Mouse (Mus musculus) right cerebral cortex, postnatal 25 days (tissue): ENCODE measurements around the gene Helz.
A peak's percentile ranks its signal among the peaks of the same experiment; 100 is the strongest.
"Not testable (repeated sequence)": the region's sequence is repeated elsewhere in the genome, so short reads cannot be mapped to it uniquely, and the experiment has no call there.

Source experiments
- DNase-seq: peaks from one replicate; pipeline ENCODE4 v3.0.0; 2022

Helz gene

DNA sequence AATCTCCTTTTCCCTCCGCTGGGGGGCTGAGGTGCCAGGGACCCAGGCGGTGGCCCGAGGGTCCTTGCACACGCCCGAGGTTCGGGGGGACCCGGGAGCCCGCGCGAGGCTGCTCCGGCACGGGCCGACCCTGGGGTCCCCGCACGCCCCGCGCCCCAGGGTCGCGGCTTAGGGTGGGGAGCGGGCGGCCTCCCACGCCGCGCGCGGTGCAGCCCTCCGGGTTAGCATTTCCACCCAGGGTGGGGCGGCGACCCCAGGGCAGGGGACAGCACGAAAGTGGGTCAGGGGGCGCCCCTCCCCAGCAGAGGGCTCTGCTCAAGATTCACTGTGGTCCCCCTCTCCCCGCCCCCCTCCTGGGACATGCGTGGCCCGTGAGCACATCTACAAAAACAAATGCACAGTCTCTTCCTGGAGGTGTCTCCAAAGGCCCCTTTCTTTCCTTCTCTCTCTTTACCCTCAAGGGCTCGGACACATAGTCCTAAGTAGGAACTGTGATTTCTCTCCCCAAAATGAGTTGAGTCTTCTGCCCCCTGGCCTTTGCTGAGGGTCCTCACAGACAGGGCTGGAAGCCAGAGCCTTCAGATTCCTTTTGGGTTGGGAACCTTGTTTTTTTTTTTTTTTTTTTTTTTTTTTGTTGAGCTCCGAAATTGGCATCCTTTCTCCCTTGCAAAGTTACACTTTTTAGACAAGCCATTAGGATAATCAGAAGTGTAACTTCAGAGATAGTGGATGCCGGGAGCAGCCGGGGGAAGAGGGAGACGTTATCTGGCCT lies 660 bp downstream of the Helz start:
- DNase-seq: no peak

DNA sequence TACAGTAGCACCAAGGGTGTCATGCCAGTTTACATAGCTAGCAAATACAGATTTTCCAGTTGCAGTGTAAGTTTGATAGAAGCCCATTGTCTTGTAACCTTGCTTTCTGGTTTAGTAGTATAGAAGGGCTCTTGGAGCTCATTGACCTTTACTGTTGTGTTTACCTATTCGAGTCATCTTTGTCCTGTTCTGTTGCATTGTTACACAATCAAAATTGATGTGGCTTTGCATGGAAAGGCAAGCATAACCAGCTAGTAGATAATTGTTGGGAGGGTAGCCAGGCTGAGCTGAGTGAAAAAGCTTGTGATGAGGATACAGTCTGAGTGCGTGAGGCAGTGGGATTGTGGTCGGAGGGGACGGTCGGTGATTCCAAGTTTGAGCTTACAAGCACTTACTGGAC lies 12.1 kb downstream of the Helz start:
- no peak for DNase-seq

DNA sequence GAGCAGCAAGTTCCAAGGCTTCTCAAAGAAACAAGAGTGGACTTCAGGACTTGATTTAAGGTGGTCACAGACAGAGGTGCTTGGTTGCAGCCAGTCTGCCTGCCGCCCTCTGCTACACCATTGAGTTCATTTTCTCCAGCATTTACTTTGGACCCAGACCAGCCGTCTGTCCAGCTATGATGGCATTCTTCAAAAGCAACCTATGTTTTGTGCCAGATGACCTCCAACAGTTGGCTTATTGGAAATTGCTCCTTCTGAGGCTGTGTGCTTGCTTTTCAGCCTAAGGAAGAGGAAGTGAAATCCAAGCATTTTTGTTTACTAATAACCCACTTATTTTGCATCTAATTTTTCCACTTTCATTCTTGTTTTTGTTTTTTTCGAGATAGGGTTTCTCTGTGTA lies 19.7 kb downstream of the Helz start:
- no peak for DNase-seq

DNA sequence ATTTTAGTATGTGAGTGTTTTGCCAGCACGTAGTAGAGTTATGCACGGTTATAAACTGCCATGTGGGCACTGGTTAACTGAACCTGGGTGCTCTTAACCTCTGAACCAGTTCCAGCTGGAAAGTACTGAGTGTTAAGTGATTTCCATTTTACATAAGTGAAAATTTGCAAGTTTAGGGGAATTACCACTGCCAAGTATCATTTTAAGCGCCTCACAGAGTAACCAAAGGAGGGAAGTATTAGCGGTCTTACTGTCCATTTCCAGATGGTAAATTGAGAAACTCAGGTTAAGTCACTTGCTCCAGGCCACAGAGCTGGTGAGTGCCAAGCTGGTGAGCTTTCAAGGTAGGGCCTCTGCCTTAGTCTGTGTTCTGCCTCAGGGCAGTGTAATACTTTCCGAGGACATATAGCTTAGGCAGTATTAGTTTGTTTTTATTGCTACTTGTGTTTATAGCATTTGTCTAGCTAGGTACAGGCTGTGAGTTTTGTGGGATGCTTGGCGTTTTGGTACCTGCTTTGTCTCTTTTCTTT lies 20.8 kb downstream of the Helz start:
- DNase-seq: no peak

DNA sequence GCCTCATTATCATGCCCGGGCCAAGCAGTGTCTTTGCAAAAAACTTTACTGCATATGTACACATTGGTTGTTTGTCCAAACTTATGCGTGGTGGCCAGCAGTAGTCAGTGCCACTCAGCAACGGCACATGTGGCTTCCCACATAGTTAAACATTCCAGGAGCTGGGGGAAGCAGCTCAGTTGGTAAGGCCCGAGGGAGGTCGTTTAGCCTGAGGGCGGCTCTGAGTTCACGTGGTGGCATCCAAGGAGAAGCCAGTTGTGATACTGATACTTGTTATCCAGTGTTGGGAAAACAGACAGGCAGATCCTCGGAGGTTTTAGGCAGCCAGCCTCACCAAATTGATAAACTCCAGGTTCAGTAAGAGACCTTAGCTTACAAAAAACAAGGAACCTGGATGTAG lies 23.2 kb downstream of the Helz start:
- not testable (repeated sequence) for DNase-seq

DNA sequence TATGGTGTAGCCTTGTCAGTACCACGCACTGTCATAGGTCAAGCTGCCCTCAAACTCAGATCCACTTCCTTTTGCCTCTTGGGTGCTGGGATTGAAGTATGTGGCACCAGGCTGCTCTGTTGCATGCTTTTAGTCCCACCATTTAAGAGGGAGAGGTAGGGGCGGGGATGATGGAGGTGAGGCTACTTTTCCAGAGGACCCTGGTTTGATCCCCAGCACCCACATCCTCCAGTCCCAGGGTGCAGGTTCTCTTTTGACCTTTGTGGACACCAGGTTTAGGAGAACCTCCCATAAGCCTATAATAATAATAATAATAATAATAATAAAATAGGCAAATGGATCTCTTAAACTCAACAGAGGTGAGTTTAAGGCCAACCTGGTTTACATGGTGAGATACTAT lies 23.6 kb downstream of the Helz start:
- no peak for DNase-seq

DNA sequence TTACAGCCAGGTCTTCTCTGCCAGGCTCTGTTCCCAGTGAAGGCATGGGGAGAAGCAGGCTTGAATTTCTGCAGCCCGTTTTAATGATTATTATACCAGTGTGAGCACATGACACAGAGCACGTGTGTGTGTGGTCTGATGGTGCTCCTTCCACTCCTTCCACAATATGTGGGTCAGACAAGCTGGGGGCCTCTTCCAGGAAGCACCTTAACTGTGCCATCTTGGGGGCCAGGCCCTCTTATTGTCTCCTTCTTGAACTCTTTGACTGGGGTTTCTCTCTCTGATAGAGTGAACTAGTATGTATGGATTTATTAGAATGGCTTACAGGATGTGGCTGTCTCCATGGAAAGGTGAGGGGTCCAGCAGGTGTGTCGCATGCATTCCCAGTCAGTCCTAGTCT lies 24.8 kb downstream of the Helz start:
- no peak for DNase-seq

DNA sequence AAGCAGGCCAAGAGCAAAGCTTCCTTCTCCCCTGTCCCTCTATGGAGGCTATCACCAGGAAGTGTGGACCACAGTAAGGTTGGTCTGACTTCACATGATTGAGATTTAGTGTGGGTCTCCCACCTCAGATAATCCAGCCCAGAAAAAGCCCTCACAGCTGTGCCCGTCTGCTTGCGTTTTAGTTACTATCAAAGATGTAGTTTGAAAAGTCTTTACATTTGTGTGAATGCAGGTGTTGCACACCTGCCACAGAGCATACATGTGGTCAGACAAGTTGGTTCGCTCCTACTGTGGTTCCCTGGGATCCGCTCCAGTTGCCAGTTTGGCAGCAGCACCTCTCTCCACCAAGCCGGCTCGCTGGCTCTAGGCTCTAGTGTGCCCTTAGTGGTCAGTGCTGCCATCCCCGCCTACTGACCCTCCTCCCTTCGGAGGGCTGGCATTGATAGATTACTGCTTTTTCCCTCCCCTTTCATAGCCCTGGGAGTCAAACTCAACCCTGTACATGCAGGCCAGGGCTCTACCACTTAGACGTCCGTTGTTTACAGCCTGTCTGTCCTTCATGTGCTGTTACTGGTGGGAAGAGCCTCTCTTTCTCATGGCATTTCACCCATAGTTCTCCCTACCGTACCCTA lies 25.4 kb downstream of the Helz start:
- DNase-seq: no peak

DNA sequence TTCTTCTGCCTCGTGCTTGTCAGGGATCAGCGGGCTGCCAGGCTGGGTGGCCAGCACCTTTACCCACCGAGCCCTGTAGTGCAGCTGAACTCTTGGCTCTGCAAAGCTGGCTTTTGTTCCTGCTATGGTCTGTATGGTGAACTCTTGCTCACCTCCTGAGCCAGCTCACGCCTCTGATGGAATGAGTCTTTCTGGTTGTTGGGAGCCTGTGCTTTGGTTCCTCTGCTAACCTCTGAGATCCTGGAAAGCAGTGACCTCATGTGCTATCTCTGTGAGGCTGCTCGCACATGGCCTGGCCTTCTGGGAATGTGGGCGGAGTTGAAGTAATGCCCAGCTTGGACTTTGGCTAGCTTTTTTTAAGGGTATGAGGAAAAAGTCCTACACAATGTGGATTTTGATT lies 26.1 kb downstream of the Helz start:
- no peak for DNase-seq

DNA sequence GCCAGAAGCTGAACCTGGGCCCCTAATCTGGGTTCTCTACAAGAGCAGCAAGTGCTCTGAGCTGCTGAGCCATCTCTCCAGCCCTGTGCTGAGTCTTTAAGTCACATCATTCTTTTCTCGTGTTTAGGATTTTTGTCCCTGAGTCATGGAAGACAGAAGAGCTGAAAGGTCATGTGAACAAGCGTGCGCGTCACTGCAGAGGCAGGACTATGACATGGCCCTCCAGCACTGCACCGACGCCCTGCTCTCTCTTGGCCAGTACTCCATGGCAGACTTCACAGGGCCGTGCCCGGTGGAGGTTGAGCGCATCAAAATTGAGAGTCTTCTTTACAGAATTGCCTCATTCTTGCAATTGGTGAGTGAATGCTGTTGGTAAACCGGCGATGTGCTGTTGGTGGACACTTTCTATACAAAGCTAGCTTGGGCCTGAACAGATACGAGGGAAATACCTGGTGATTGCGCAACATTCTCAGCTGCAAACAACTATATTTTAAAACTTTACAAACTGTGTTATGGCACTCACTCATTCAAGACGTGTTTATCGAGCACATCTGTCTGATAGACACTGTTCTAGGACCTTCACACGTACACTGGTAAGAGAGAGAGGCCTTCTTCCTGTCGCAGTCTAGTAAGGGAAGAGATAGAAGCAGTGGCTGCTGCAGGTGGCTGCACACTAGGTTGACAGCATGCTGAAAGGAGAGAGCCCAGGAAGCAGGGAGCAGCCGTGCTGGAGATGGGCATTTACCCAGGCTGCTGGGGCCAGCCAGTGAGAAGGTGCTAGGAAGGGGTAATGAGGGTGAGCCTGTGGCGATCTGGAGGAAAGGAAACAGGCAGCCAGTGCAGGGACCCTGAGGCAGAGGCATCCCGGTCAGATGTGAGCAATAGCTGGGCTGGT lies 27.3 kb downstream of the Helz start:
- no peak for DNase-seq

DNA sequence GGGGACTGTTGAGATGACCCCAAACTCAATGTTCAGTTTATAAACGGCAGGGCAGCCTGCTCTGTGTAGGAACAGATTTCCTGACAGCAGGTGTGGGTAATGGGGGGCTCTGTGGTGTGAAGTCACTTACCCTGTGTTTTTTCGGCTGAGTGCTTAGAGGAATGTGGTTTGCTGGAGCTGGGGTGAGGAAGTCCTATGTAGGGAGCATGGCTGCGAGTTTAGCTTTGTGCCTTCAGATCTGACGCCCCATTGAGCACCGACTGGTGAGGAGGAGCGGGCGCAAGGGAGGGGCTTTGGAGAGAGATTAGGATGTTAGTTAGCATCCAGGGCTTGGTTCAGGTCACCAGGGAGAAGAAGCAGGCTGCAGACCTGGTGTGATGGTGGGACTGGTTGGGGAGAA lies 28.5 kb downstream of the Helz start:
- no peak for DNase-seq

DNA sequence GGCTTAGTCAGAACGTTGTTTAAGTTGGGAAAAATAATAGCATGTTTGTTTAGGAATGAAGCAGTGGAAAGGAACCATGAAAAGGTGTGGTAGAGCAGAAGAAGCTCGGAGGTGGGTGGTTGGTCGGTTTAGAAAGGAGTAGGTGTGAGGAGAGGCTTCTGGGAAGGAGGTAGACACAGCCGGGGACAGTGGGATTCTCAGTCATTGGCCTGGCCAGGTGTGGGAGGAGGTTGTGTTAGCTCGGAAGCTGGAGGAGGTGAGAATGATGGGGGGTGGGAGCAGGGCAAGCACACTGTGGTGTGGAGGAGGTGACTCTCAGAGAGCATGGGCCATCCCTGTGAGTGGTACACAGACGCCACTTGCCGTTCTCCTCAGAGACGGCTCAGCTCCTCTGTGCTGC lies 29.7 kb downstream of the Helz start:
- peak; percentile 33 for DNase-seq

DNA sequence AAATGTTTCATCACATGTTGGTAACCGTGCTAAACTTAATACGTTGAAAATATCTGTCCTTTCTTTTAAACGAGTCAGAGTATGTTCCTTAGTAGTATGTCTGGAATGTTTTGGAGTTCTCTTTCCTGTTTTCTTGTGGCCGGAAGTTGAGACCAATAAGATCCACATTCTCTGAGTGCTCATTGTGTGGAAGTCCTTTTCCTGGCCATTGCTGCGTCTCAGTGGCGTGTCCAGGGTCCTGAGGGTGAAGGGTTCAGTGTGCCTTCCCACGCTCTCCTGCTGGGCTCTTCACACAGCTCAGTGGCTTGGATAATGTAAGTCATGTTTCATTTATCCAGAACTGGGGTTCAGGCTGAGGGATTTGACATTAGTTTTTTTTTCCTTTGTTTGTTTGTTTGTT lies 30.5 kb downstream of the Helz start:
- DNase-seq: no peak

DNA sequence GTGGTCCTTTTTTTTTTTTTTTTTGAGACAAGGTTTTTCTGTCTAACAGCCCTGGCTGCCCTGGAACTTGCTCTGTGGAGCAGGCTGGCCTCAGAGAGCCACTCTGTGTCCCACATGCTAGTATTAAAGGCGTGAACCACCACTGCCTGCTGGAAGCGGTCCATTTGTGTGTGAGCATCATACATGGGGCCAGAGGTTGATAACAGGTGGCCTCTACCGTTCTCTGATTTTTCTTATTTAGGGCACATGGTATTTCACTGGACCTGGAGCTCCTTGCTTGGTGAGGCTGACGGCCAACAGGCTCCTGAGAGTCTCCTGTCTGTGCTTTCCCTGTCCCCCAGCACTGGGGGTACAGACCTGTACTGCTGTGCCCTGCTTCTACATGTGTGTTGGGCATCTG lies 33.1 kb downstream of the Helz start:
- no peak for DNase-seq

DNA sequence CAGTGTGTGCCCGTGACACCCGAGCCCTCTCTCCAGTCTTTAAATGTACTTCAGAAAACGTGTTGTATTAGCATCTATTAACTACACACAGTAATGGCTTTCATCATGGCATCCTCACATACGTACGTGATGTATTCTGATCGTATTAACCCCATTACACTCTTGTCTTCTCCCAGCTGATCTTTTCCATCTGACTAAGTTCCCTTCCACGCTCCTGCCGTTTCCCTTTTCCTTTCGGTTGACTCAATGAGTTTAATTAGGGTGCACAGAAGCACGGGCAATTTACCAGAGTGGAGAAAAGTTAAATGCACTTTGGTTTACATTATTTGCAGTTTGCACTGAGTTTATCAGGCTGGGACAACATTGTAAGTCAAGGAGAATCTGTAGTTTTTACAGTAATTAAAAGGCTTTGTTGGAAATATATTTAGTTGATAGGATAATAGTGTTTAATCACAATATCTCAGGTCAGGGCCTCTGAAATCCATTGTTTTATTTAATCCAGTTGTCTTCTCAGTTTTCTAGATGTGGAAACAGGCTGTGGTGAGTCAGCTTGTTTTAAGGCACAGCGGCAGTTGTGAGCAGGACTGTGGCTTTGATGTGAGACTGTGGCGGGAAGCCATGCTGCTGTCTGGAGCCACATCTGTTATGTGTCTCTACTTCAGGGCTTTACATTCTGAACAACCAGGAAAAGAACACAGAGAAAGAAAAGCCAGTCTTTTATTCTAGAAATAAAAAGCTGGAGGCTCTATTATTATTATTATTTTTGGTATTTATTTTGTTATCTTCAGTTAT lies 37.1 kb downstream of the Helz start:
- no peak for DNase-seq

DNA sequence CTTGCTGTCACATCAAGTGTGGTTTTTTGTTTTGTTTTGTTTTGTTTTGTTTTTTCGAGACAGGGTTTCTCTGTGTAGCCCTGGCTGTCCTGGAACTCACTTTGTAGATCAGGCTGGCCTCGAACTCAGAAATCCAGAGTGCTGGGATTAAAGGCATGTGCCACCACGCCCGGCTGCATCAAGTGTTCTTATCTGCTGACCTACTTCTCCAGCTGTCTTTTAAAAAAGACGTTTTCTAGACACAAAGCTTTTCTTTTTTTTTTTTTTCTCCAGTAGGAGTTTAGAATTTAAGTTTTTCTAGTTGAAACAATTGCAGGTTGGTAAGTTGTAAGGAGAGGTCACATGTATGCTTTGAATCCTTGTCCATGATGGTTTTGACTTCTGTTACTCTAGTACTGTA lies 38.4 kb downstream of the Helz start:
- DNase-seq: not testable (repeated sequence)

DNA sequence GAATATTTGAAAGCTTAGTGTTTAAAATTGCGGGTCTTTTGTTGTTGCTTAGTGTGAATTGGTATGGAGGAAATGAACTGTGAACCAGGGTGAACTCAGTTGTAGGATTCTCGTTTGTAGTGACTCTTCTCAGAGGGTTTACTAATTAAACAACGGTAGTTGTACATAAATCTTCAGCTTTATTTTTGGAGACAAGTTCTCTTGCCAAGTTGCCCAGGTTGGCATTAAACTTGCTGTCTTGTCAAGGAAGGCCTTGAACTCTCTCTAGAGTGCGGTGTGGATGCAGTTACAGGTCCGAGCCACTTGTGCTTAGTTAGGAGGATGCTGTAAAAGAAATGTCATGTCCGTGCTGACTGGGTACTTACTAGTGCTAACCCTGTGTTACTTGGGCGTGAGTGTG lies 39.4 kb downstream of the Helz start:
- DNase-seq: no peak

DNA sequence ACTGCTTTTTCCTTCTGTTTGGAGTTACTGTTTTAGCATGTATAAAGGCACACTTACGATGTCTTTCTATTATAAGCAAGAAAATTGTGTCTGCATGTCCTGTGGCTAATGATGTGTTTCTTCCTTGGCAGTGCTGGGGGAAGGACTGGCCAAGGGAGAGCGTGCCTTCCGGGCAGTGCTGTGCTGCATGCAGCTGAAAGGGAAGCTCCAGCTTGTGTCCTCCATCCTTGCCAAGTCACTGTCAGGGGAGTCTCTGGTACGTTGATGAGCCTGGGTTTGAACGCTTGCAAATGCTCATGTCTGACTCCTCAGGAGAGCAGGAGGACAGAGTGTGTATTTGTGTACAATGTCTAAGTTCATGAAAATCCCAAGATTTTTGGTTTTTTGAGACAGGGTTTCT lies 44.8 kb downstream of the Helz start:
- DNase-seq: no peak

DNA sequence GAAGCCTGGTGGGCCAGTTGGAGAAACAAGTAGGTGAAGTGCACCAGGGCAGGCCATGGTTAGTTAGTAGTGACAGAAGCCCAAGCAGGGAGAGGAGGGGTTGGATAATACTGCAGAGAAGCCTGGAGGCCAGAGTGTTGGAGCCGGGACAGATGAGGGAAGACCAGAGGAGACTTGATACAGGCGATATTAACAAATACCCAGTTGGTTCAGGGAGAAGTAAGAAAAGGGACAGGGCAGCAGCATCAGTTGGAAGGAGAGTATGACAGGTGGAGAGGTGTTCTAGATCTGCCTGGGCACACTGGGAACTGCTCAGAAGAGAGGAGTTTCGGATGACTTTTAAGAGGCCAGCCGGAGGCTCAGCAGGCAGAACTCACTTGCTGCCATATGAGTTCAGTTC lies 49.7 kb downstream of the Helz start:
- no peak for DNase-seq

DNA sequence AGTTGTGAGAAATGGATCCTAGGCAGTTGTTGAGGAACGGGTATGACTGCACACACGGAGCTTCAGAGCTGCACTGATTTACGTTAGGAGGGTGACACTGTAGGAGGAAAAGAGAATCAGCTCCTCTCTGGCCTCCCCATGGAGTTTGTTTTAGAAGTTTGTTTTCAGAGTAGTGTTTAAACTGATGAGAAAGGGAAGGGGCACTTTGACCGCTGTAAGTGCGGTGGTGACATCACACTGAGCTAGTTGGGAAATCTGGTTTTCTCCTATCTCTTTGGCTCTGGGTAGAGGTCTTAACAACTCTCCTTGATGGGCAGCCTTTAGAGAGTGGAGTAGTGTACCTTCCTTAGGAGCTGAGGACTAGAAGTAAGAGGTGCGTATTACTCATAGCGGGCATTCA lies 58.0 kb downstream of the Helz start:
- DNase-seq: no peak

DNA sequence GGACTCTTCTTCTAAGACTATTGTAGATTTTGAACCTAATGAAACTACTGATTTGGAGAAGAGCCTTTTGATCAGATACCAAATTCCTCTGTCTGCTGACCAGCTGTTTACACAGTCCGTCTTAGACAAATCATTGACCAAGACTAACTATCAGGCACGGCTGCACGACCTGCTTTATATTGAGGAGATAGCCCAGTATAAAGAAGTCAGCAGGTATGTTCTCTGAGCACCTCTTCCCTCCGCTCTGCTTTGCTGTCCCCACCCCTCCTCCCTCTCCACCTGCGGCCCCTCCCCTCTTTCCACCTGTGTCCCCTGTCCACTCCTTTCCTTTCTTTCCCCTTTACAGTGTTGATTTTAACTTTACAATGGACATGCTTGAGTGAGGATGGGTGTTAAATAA lies 66.2 kb downstream of the Helz start:
- DNase-seq: no peak

DNA sequence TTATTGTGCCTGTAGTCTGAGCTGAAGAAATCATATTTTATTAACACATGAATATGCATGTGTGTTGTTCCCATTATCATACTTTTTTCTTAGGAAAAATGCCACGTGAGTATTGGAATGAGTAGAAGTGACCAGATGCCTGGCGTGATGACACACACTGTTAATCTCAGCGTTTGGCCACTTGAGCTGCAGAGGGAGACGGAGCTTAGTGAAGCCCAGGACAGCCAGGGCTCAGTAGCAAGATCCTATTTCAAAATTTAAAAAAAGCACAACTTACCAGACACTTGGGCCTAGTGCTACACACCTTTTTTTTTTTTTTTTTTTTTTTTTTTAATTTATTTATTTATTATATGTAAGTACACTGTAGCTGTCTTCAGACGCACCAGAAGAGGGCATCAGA lies 68.0 kb downstream of the Helz start:
- DNase-seq: no peak

DNA sequence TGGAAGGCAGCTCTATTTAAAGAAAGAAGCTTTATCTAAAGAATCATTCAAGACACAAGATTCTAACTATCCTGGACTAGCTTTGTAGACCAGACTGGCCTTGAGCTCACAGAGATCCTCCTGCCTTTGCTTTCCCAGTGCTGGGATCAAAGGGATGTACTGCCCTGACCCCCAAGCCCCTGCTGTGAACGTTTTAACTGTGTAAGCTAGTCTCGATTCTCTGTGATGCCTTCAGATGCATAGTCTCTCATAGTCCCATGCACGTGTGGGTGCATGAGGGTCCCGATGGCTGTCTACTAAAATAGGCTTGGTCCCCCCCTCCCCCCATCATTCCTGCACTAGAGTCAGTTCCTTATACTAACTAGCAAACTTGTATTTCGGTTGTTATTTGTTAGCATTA lies 70.2 kb downstream of the Helz start:
- DNase-seq: no peak
